ENCODE assay signal across 22 mouse cellular contexts in genomic region chr14:82998135-82998534, GRCm38 (mm10).
"Had no signal": no experiment of that assay in that cellular context is flagged by ENCODE, and none has a peak within 500 bp of the region (broad histone marks: within the 10 kb centered on the region; RNA-seq: fewer than 3 reads in every experiment).

No protein-coding gene starts in this region.

- H3K9me3 ChIP-seq: liver, embryonic 13.5 days; lung, embryonic 15.5 days; midbrain, embryonic 12.5 days; neural tube, embryonic 13.5 days; stomach, embryonic 15.5 days had no signal

- H3K4me3 ChIP-seq: layer of hippocampus, adult 2 months; left cerebral cortex, adult 2 months; liver, embryonic 13.5 days; lung, embryonic 15.5 days; midbrain, embryonic 12.5 days; myocyte; neural tube, embryonic 13.5 days; stomach, embryonic 15.5 days had no signal

- H3K27ac ChIP-seq: layer of hippocampus, adult 2 months; left cerebral cortex, adult 2 months; liver, embryonic 13.5 days; lung, embryonic 15.5 days; midbrain, embryonic 12.5 days; neural tube, embryonic 13.5 days; stomach, embryonic 15.5 days had no signal

- H3K9ac ChIP-seq: liver, embryonic 13.5 days; lung, embryonic 15.5 days; midbrain, embryonic 12.5 days; neural tube, embryonic 13.5 days; stomach, embryonic 15.5 days had no signal

- H3K36me3 ChIP-seq: liver, embryonic 13.5 days; lung, embryonic 15.5 days; midbrain, embryonic 12.5 days; neural tube, embryonic 13.5 days; stomach, embryonic 15.5 days had no signal

- DNase-seq: kidney, adult 18-20 months; kidney, adult 9 months; kidney, postnatal 14 days; kidney, postnatal 4 days; layer of hippocampus, adult 9-11 months; layer of hippocampus, postnatal 36 days; liver, embryonic 13.5 days; lung, postnatal 10 days; lung, postnatal 36 days; right cerebral cortex, postnatal 14 days; right cerebral cortex, postnatal 4 days; spleen, adult 18-20 months; thymus, postnatal 36 days had no signal

- H3K4me1 ChIP-seq: liver, embryonic 13.5 days; lung, embryonic 15.5 days; midbrain, embryonic 12.5 days; neural tube, embryonic 13.5 days; stomach, embryonic 15.5 days had no signal

- H3K27me3 ChIP-seq: liver, embryonic 13.5 days; lung, embryonic 15.5 days; midbrain, embryonic 12.5 days; neural tube, embryonic 13.5 days; stomach, embryonic 15.5 days had no signal

- ATAC-seq: intestine, embryonic 16.5 days; midbrain, embryonic 16.5 days had no signal

- H3K4me2 ChIP-seq: liver, embryonic 13.5 days; lung, embryonic 15.5 days; midbrain, embryonic 12.5 days; neural tube, embryonic 13.5 days; stomach, embryonic 15.5 days had no signal
